ENCODE assay signal across 7 mouse cellular contexts in the genomic region with DNA sequence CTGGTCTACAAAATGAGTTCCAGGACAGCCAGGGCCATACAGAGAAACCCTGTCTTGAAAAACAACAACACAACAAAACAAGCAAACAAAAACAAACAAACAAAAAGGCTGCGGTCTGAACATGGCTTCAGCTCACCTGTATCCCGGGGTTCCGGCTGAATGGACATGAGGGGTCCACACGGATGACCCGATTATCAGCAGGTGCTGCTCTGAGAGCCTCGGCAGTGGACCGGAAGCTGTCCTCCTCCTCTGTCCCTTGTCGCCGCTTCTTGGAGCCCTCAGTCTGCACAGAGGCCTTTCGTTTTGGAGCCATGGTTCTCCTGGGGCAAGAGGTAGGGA. TPM values are rescaled to one million over a fixed set of nuclear protein-coding genes. Genes with fewer than 3 reads are reported as not detected.
DNase-seq lines count a peak whose midpoint lies in the region; ATAC-seq and TF ChIP-seq lines count a peak whose summit lies in the region.

Rrp9 (plus strand) TSS at position 301 of the 339 bp plus-strand sequence.

- no peak for TF ChIP-seq EP300 in stomach, postnatal 0 days (optimal IDR thresholded peaks at IDR 0.05)

- peak within 1 kb of the TSS; percentile 51 for H3K4me2 ChIP-seq in intestine, embryonic 16.5 days (ENCODE audit: low read depth, low read length)
- peak within 1 kb of the TSS; percentile 96 for H3K4me2 ChIP-seq in liver, embryonic 15.5 days
- peak within 1 kb of the TSS; percentile 49 for H3K4me2 ChIP-seq in stomach, postnatal 0 days (replicated peaks; ENCODE audit: low read depth)

- no peaks in the 10 kb centered on the region for H3K27me3 ChIP-seq in testis, adult 2 months (ENCODE audit: control insufficient read depth, insufficient read depth, low read length)
- H3K27me3 ChIP-seq in intestine, embryonic 16.5 days (replicated peaks; ENCODE audit: control insufficient read depth, insufficient read depth, low read length): no peaks in the 10 kb centered on the region
- H3K27me3 ChIP-seq in liver, embryonic 15.5 days: no peaks in the 10 kb centered on the region
- H3K27me3 ChIP-seq in stomach, postnatal 0 days (ENCODE audit: control insufficient read depth, insufficient read depth, low read length): no peaks in the 10 kb centered on the region

- H3K9me3 ChIP-seq in intestine, embryonic 16.5 days (ENCODE audit: control insufficient read depth, low read length): no peaks in the 10 kb centered on the region
- no peaks in the 10 kb centered on the region for H3K9me3 ChIP-seq in liver, embryonic 15.5 days (replicated peaks)
- no peaks in the 10 kb centered on the region for H3K9me3 ChIP-seq in stomach, postnatal 0 days (ENCODE audit: control insufficient read depth, low read length)

- H3K4me1 ChIP-seq in testis, adult 2 months (ENCODE audit: control insufficient read depth, insufficient read depth, low read length): peaks cover 19% of the 10 kb centered on the region
- peaks cover 12% of the 10 kb centered on the region; the same call in 1 of the 2 replicates for H3K4me1 ChIP-seq in cortical plate, adult 2 months (ENCODE audit: control insufficient read depth, insufficient read depth, low read length)
- H3K4me1 ChIP-seq in intestine, embryonic 16.5 days (ENCODE audit: control insufficient read depth, insufficient read depth, low read length): peaks cover 50% of the 10 kb centered on the region
- H3K4me1 ChIP-seq in liver, embryonic 15.5 days (replicated peaks): peaks cover 43% of the 10 kb centered on the region
- peaks cover 8% of the 10 kb centered on the region for H3K4me1 ChIP-seq in stomach, postnatal 0 days (replicated peaks; ENCODE audit: control insufficient read depth, insufficient read depth)

- peak within 1 kb of the TSS; percentile 67 for H3K27ac ChIP-seq in testis, adult 2 months (ENCODE audit: control insufficient read depth, insufficient read depth, low read depth, low read length)
- peak within 1 kb of the TSS; percentile 11 for H3K27ac ChIP-seq in cortical plate, adult 2 months (ENCODE audit: insufficient read depth, low read length)
- H3K27ac ChIP-seq in intestine, embryonic 16.5 days (ENCODE audit: low read length): peak within 1 kb of the TSS; percentile 65
- H3K27ac ChIP-seq in liver, embryonic 15.5 days (replicated peaks): peak within 1 kb of the TSS; percentile 14; the same call in 1 of the 2 replicates
- peak within 1 kb of the TSS; percentile 83 for H3K27ac ChIP-seq in stomach, postnatal 0 days (replicated peaks)

- WGBS in intestine, embryonic 16.5 days: 89% methylated on average over 10 of the region's 10 CpGs
- WGBS in liver, embryonic 15.5 days (ENCODE audit: insufficient replicate concordance): 62% methylated on average over 10 of the region's 10 CpGs
- 78% methylated on average over 10 of the region's 10 CpGs for WGBS in stomach, postnatal 0 days

- no peaks in the 10 kb centered on the region for H3K36me3 ChIP-seq in testis, adult 2 months (ENCODE audit: control insufficient read depth, insufficient read depth, low read length)
- no peaks in the 10 kb centered on the region for H3K36me3 ChIP-seq in intestine, embryonic 16.5 days (ENCODE audit: control insufficient read depth, insufficient read depth, low read length)
- H3K36me3 ChIP-seq in liver, embryonic 15.5 days (replicated peaks): peaks cover 5% of the 10 kb centered on the region; the same call in 1 of the 2 replicates
- peaks cover under 1% of the 10 kb centered on the region; the same call in 1 of the 2 replicates for H3K36me3 ChIP-seq in stomach, postnatal 0 days (ENCODE audit: control insufficient read depth, insufficient read depth, low read length)

- DNase-seq in testis, postnatal 14 days (ENCODE audit: low spot score): no peak
- no peak for DNase-seq in gonadal fat pad, adult 2 months (ENCODE audit: low read depth)
- no peak for DNase-seq in stomach, postnatal 0 days (ENCODE audit: low spot score)

- H3K9ac ChIP-seq in intestine, embryonic 16.5 days (ENCODE audit: low read depth, low read length): peak within 1 kb of the TSS; percentile 60
- H3K9ac ChIP-seq in liver, embryonic 15.5 days: no peak within 1 kb of the TSS
- peak within 1 kb of the TSS; percentile 32 for H3K9ac ChIP-seq in stomach, postnatal 0 days (ENCODE audit: low read length)

- no peak for ATAC-seq in intestine, embryonic 16.5 days
- no peak for ATAC-seq in liver, embryonic 15.5 days (ENCODE audit: insufficient read depth)
- no peak for ATAC-seq in stomach, postnatal 0 days (ENCODE audit: low FRiP score, low TSS enrichment)

- H3K4me3 ChIP-seq in testis, adult 2 months (ENCODE audit: control insufficient read depth, low read depth, low read length): peak within 1 kb of the TSS; percentile 87
- no peak within 1 kb of the TSS; the same call in 1 of the 2 replicates for H3K4me3 ChIP-seq in cortical plate, adult 2 months (ENCODE audit: insufficient read depth, low read length)
- peak within 1 kb of the TSS; percentile 33 for H3K4me3 ChIP-seq in intestine, embryonic 16.5 days (ENCODE audit: low read length)
- H3K4me3 ChIP-seq in liver, embryonic 15.5 days (replicated peaks): peak within 1 kb of the TSS; percentile 68
- H3K4me3 ChIP-seq in stomach, postnatal 0 days (ENCODE audit: low read depth, low read length): peak within 1 kb of the TSS; percentile 29

- no peak for TF ChIP-seq CTCF in testis, adult 2 months (IDR thresholded peaks at IDR 0.05; ENCODE audit: control insufficient read depth, insufficient read depth, insufficient replicate concordance, low read depth, low read length)
- TF ChIP-seq CTCF in cortical plate, adult 2 months (IDR thresholded peaks at IDR 0.05; ENCODE audit: extremely low read depth, insufficient read depth, low read length): no peak
- TF ChIP-seq CTCF in stomach, postnatal 0 days (IDR thresholded peaks at IDR 0.05; ENCODE audit: low read depth): no peak

- no peak for TF ChIP-seq POLR2A in testis, adult 2 months (IDR thresholded peaks at IDR 0.05; ENCODE audit: control insufficient read depth, low read depth, low read length)
- no peak for TF ChIP-seq POLR2A in cortical plate, adult 2 months (IDR thresholded peaks at IDR 0.05; ENCODE audit: extremely low read depth, insufficient read depth, low read length)

RNA-seq across cellular contexts. Expression of gene Rrp9, which starts in this region (rescaled TPM):
- polyA plus RNA-seq in testis, adult 2 months (2012; rRNA removed): 20.0 and 20.9 TPM in 2 replicates
- 46.3 and 47.6 TPM in 2 replicates for polyA plus RNA-seq in cortical plate, adult 2 months (2012; rRNA removed)
- 21.8 and 27.9 TPM in 2 replicates for polyA plus RNA-seq in gonadal fat pad, adult 2 months (2012; rRNA removed)
- polyA plus RNA-seq in intestine, embryonic 16.5 days (2015; fragmentation: Nextera tagmentation; extraction: Ambion mirVana): 45.9 and 52.0 TPM in 2 replicates
- 20.8 and 24.5 TPM in 2 replicates for polyA plus RNA-seq in liver, embryonic 15.5 days (2015; fragmentation: Nextera tagmentation; extraction: Ambion mirVana)
- polyA plus RNA-seq in stomach, postnatal 0 days (2015; fragmentation: Nextera tagmentation; extraction: Ambion mirVana): 22.4 and 23.3 TPM in 2 replicates

Comparison
In these comparisons a context has a peak if more than half of its experiments do, and no peak if none do; other contexts are left out.
1. H3K27ac ChIP-seq: peak in every context shown above with its lines; median percentile 83 in stomach, postnatal 0 days; 67 in testis, adult 2 months; 65 in intestine, embryonic 16.5 days; 14 in liver, embryonic 15.5 days; 11 in cortical plate, adult 2 months.